Mouse (Mus musculus) C2C12 (cell line): ENCODE measurements around the gene Yod1.

Source experiments
- CTCF ChIP-seq: IDR thresholded peaks from one replicate; pipeline ENCODE4 v1.5.1; 2011; ENCODE audit not compliant: control insufficient read depth, insufficient read depth, insufficient read length
- MAX ChIP-seq: IDR thresholded peaks from one replicate; pipeline ENCODE4 v1.6.1; 2011; ENCODE audit warnings: mild to moderate bottlenecking, control low read depth
- MYOD1 ChIP-seq: IDR thresholded peaks from one replicate; pipeline ENCODE4 v1.6.1; 2011; ENCODE audit warnings: low read depth; ENCODE audit not compliant: control insufficient read depth, insufficient read length

DNA sequence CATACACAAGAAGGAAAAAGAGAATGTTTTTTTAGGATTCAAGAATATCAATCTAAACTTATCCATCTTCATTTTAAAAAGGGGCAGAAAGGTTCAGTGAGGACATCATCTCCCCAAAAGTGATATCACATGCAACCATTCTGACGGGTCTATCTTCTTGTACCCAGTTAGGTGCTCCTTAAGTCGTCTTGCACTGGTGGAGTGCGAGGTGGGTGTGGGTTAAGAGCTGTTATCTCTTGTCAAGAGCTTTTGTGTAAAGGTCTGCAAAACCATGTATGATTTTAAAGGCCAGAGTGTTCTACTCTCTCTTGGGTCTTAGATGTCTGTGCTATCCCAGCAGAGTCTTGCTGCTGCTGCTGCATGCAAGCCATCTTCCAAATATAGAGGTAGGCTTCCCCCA lies 29.7 kb downstream of the Yod1 start:
- TF ChIP-seq MYOD1 (no peak), CTCF (no peak), MAX (no peak)
